Mouse (Mus musculus): ENCODE measurements around the gene Twist1.

The Twist1 gene

GRCm38 (mm10) chr12:33957400-33958240 lies at the start of gene Twist1:
Gene Twist1, plus strand, starts transcription at chr12:33957671.
- in situ Hi-C loops (cut with MboI, MseI): no loop called here

DNA sequence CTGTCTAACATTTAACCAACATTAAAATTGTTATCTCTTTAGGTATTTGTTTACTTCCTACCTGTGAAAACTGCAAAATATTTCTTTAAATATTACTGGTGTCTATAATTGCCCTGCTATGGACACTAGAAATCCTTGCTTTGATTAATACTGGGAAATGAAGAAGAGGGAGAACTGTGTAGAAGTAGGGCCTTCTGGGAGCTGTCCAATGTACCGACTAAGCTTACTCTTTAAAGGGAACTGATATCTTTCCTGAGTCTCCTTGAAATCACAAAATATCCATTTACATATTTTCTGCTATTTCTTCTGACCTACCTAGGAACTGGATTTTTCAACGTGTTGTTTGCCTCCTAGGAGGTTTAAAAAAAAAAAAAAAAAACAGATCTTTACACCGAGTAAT lies 30.7 kb upstream of the Twist1 start:
- in situ Hi-C loops (cut with MboI, MseI): no loop called here

- in situ Hi-C loops (cut with MboI, MseI): no loop called here
Measured at GRCm38 (mm10) chr12:33927334-33928098, 30.0 kb upstream of the Twist1 start.

DNA sequence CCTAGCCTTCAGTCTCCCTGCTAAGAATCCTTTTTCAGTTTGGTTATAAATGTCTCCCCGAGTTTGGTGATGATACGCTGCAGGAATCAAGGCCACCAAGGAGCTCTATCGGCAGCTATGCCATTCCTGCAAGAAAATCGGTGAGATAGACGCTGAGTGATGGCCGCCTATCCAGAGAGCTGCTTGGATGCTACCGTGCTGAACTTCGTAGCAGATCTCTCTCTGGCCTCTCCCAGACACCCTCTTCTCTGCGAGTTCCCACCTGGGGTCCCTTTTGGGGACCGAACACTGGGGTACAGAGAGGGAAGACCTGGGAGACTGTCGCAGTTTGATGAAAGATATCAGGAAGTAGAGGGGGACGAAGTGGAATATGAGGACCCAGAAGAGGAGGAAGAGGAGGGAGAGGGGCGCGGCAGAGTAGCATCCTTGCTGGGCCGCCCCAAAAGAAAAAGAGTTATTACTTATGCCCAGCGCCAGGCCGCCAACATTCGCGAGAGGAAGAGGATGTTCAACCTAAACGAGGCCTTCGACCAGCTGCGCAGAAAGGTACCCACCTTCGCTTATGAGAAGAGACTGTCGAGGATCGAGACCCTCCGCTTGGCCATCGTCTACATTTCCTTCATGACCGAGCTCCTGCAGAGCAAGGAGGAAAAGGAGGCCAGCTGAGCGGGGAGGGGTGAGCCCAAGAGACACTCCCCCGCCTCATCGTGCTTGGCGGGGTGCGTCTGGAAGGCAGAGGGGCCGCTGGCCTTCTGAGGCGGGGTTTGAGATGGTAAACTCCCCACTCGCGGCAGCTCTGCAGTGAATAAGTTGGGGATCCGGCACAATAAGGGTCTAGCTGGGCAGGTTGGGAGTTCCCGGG lies 28.9 kb upstream of the Twist1 start, which contains the start of gene Ferd3l:
Gene Ferd3l (plus strand): TSS at position 95 of the 862 bp plus-strand sequence.
- in situ Hi-C loops (cut with MboI, MseI): no loop called here

GRCm38 (mm10) chr12:33952843-33953242 lies 4.6 kb upstream of the Twist1 start:
- in situ Hi-C loops (cut with MboI, MseI): no loop called here

DNA sequence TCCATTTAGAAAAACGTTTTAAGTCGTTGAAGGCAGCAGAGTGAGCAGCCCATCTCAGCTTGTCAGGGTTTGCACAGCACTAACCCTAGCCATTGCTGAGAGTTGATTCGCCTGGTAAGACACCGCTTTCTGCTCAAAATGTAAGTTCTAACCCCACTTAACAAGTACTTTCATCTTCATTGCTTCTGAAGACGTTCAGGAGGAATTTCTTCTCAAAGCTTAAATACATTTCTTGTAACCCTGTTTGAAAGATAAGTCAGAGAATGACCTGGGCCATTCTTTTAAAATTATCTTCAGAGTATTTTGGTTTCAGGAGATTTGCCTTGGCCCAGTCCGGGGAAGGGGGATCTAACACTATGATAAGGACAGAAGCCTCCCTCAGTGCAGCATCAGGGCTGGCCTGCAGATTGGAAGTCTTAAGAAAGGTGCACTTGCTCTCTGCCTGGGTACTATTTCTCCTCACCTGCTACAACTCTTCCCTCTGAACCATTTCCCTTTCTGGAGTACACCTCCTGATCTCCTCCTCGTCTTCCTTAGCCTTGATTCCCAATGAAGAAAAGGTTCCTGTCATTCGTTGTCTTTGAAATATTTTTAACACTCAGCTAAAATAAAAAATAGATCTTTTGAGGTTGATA lies 2.4 kb upstream of the Twist1 start:
- in situ Hi-C loops (cut with MboI, MseI): no loop called here

DNA sequence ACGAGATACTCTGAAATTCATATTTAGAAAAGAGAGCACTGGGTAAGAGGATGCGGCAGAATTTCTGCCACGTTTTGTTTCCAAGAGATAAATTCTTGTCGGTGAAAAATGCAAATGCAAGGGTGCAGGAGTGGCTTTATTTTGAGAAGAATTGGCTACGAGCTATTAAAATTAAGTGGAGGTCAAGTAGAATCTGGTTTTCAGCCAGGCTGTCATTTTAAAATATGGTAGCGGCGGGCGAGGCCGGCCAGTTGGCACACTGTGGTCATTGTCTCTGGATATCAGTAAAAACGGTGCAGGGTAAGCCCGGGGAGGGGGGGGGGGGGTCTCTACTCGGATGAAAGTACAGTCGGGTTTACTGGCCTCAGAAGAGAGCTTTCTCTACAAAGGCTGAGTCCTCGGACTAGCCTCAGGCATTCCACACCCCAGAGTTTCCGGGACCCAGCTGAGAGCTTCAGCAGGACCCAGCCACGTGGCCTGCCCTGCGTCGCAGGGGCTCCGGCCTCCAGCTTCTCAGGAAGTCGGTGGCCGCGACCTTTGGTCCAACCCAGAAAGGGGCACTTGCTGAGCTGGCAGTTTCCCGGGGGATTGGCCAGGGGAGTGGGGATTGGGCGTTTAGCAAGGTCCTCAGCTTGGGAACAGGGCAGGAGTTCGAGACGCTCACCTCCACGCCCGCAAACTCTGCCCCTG lies 1.7 kb upstream of the Twist1 start:
- in situ Hi-C loops (cut with MboI, MseI): no loop called here

- in situ Hi-C loops (cut with MboI, MseI): no loop called here
Measured at GRCm38 (mm10) chr12:33956576-33957399, 683 bp upstream of the Twist1 start.

GRCm38 (mm10) chr12:33958241-33959194 lies 1.0 kb downstream of the Twist1 start:
- in situ Hi-C loops (cut with MboI, MseI): no loop called here

- in situ Hi-C loops (cut with MboI, MseI): no loop called here
Measured at GRCm38 (mm10) chr12:33959206-33959605, 1.7 kb downstream of the Twist1 start.

GRCm38 (mm10) chr12:33959846-33960245 lies 2.4 kb downstream of the Twist1 start:
- in situ Hi-C loops (cut with MboI, MseI): no loop called here

DNA sequence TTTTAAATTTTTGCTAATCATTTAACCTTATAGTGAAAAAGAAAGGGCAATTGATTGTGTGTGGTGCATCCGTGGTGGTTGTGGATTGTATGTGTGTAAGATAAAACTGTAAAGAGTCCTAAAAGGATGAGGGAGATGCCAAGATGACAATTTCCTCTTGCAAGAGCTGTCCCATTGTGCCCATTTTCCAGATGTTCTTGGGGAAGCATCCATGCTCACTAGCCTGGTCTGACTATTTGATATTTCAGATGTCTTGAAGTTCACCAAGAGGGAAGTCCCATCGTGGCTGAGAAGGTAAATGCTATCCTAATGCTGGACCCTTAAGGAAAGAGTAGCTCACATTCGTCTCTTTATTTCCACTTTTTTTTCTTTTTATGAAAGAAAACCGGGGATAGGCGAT lies 3.5 kb downstream of the Twist1 start:
- in situ Hi-C loops (cut with MboI, MseI): no loop called here

GRCm38 (mm10) chr12:33962118-33962772 lies 4.8 kb downstream of the Twist1 start:
- in situ Hi-C loops (cut with MboI, MseI): no loop called here

DNA sequence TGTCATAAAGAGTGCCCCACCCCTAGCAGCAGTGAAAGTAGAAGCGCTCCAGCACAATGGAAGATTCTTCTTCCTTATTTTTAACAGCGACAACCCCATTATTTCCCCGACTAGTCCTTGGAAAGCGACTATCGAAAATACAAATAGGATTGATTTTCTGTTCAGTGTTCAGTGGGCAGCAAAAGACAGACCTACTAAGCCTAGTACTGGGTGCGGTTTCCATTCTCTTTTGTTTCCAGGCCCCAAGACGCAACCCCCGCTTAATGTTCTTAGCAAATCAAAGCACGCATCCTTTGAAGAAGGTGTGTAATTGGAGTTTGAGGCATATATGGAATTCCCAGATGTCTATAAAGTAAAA lies 5.3 kb downstream of the Twist1 start:
- in situ Hi-C loops (cut with MboI, MseI): no loop called here

- in situ Hi-C loops (cut with MboI, MseI): no loop called here
Measured at GRCm38 (mm10) chr12:33963671-33964369, 6.3 kb downstream of the Twist1 start.

DNA sequence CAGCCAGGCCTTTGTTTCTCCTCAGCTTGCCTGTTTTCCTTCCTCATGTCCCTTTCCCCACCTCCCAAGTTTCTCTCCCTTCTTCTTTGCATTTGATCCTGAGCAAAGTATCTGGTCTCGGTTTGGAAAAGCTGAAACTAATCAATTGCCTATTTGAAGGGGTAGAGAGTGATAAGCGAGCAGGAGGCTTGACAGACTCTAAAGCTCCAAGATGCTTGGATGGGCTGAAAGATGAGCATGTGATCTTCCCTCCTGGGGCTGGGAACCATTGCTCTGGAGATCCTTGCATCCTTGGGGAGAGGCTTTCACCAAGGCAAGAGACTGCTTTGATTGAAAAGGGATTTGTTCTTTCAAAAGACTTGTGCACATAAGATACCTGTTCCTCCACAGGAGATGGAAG lies 7.0 kb downstream of the Twist1 start:
- in situ Hi-C loops (cut with MboI, MseI): no loop called here

DNA sequence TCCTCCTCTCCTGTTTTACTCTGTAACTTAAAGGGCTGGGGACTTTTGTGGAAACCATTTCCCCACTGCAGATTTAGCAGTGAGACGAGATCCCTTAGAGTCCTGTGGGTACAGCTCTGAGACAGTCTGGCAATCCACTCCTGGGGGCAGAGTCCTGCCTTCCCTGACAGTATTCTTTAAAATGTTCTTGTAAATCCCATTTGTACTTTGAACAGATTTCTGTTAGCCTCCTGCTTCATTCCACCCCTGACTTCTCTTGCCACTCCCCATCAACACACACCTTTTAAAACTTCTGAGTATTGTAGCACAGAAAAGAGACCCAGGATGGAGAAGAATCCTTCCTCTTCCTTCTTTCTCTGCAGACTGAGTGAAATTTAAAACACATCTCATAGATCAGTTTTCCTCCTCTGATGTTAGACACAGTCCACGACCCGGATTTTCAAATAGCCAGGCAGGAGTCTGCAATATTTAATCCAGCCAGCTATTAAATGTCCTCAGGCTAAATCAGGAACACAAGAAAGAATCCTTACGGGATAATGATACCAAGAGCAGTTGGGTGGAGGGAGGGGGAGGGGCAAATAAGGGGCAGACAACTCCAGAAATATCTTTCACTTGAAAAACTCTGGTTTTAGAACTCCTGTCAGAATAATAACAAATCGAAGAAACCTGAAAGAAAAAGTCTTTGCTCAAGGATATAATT lies 8.3 kb downstream of the Twist1 start:
- in situ Hi-C loops (cut with MboI, MseI): no loop called here
